Mouse (Mus musculus) A20 (cell line): ENCODE measurements at regions not wholly inside any gene's neighbourhood (a gene's known extent, or its start where the extent isn't known, plus 50 kb on each side); places are given as distances from the start of the nearest gene placed in this dataset.
"Not testable (repeated sequence)": the region's sequence is repeated elsewhere in the genome, so short reads cannot be mapped to it uniquely, and the experiment has no call there.

ENCODE experiments used
- DNase-seq: peaks from one replicate; pipeline ENCODE4 v3.0.0-alpha.2; 2011; ENCODE audit warnings: low read depth, low spot score

- DNase-seq, result no peak
Observed at GRCm38 (mm10) chr6:140816359-140816758, 87.3 kb downstream of the Gm11077 start.

DNA sequence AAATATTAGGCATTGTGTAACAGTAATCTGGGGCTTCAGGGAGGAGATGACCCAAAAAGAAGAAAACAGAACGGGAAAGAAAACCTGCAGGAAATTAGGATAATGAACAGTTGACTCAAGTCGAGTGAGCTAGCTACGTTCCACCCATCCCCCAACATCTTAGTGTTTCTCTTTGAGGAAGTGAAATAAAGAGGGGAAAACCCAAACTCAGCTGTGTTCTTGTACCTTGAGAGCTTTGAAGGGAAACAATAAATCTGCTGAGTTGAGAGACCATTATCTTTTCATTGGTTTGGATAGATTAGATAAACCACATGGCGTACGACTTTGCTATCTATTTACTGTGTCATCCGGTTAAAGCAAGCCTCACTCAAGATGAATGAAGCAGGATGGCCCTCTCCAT, 87.7 kb downstream of the Gm11077 start:
- peak; percentile 26 for DNase-seq

- no peak for DNase-seq
Observed at GRCm38 (mm10) chr6:140819451-140819878, 90.4 kb downstream of the Gm11077 start.

GRCm38 (mm10) chr6:140826522-140826921, 97.4 kb downstream of the Gm11077 start:
- DNase-seq, result no peak

GRCm38 (mm10) chr6:140827651-140828050, 98.6 kb downstream of the Gm11077 start:
- no peak for DNase-seq

DNA sequence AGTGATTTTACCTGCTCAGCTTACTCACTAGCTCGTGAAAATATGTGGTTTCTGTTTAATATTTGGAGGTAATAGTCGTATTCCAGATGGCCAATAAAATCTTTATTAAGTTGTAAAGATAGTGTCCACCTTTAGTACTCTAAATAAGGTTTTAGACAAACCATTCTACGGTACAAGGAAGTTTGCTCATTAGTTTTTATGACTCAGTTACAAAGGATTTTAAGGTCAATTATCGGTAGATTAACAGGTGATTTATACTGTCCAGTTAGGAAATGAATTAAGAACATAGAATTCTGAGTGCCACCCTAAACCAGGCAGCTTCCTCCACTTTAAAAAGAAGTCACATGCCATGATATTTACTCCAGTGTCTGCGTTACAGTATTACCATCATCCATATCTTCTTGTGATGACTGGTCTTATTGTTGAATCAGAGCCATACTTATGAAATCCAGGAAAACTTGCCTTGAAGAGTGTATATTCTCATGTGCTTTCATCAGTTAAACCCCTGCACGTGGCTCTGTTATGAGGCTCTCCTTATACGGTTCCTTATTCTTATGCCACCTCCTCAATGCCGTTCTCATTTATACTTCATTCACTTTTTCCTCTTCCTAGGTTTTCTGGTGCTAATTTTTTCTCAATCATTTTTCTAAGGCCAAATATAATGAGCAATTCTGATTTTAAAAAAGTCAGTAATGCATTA, 114.4 kb downstream of the Gm11077 start:
- DNase-seq, result no peak

- no peak for DNase-seq
Observed at GRCm38 (mm10) chr6:140847165-140847564, 118.1 kb downstream of the Gm11077 start.

DNA sequence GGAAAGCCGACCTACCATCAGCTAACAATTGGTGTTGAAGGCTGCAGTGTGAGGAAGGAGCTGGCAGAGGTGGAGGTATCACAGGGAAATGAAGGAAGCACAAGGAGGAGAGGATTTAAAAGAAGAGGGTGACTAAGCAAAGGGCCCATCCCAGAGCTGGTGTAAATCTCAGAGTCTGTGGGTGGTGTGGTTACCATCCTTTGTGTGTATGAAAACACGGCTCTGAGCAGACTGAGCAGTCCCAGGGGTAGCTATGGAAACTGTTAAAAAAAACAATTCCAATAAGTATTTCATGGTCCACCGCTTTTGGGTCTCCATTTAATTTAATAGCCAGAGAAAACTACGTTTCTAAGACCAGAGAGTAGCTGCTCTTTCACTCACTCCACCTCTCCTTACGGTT, 123.3 kb downstream of the Gm11077 start:
- DNase-seq, result no peak

GRCm38 (mm10) chr6:140853508-140853907, 124.4 kb downstream of the Gm11077 start:
- no peak for DNase-seq

GRCm38 (mm10) chr6:140854691-140855090, 125.6 kb downstream of the Gm11077 start:
- DNase-seq, result no peak

- DNase-seq, result no peak
Observed at GRCm38 (mm10) chr6:140856468-140857117, 127.5 kb downstream of the Gm11077 start.

DNA sequence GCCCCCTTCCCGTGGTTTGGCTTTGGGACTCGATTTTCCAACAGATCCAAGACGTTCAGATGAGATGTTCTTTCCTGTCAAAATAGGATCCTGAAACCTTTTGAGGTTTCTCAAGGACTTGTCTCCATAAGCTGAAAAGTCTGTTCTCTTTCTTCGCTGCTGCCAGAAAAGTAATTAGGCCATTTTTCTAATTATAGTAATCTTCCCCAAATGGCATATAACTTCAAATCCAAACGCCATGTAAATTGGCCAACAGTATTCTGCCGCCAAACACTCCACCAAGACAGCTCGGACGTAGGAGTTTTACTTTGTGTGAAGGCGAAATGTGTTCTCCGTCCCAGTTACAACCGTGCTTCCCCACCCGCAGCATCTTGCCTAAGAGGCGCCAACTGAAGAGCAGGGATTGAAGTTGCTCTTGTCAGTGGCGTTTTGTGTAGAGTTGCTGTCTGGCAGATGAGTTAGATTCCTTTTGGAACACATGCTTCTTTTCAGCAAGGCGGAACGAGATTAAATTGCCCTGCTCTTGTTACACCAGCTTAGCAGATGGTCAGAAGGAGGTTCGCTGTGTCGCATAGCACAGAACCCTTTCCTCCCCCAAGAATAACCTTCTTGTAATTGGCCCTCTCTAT, 128.1 kb downstream of the Gm11077 start:
- no peak for DNase-seq

DNA sequence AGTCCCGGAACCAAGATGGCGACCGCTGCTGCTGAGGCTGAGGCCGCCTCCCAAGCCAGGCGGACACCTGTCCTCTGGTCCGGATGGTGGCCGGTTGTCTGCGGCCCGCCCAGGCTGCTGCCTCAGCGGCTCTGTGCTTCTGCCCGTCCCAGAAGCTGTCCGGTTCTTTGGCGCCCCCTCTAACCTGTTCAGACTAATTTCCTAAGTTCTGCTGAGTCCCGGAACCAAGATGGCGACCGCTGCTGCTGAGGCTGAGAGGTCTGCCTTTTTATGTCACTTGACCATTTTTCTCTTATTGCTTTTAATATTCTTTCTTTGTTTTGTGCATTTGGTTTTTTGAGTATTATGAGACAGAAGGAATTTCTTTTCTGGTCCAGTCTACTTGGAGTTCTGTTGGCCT, 140.4 kb downstream of the Gm11077 start:
- not testable (repeated sequence) for DNase-seq

DNA sequence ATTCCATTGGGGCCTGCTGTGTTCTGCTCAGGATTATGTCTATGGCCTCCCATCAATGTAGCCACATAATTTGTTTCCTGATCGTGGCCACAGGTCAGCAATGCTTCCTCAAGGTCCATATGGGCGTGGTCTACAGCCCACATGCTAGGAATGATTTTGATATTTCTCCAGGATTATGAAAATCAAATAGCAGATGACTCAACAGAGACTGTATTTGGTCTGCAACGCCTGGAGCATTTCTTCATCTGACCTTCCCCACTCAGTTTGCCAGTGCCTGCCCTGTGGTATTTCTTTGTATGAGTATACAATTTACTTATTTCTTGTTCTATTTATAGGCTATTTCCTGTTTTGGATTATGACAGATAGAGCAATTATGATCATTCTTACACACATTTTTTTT, 145.7 kb downstream of the Gm11077 start:
- DNase-seq, result no peak

- DNase-seq, result no peak
Observed at GRCm38 (mm10) chr6:140883651-140884050, 154.6 kb downstream of the Gm11077 start.

GRCm38 (mm10) chr6:140888610-140889009, 159.5 kb downstream of the Gm11077 start:
- no peak for DNase-seq

DNA sequence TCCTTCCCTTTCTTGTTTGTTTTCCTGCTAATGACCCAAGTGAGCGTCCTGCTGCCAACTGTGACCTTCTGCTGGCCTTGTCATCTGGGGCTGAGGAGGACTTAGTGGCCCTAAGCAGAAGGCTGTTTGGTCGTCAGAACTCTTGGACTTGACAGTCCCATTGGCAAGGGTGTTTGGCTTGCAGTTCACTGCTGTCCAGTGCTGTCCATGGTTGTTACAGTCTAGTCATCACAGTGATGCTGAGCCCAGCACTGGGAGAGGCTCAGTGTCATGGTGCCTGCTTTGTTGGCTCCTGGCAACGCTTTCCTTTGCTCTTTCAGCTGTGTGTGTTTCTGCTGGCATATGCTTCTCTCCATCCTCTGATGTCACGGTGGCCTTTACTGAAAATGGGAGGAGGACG, 161.0 kb downstream of the Gm11077 start:
- no peak for DNase-seq

GRCm38 (mm10) chr6:140890591-140890990, 161.5 kb downstream of the Gm11077 start:
- DNase-seq, result no peak

DNA sequence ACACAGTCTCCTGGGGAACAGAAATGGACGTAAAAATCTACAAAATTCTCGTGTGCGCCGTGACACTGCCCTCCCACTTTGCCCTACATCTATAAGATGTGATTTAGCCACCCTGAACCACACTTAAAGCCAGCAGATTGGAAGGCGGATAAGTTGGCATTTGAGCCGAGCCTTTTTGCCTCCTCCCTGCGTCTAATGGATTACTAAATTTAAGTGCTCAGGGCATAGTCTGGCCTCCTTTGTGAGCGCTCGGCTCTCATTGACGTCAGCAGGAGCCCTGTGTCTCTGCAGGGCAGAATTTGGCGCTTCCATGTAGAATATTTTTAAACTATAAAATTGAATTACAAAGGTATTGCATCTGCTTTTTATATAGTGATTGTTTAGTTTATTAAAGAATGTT, 165.4 kb downstream of the Gm11077 start:
- DNase-seq, result no peak

- DNase-seq, result no peak
Observed at GRCm38 (mm10) chr6:140895441-140895840, 166.4 kb downstream of the Gm11077 start.

DNA sequence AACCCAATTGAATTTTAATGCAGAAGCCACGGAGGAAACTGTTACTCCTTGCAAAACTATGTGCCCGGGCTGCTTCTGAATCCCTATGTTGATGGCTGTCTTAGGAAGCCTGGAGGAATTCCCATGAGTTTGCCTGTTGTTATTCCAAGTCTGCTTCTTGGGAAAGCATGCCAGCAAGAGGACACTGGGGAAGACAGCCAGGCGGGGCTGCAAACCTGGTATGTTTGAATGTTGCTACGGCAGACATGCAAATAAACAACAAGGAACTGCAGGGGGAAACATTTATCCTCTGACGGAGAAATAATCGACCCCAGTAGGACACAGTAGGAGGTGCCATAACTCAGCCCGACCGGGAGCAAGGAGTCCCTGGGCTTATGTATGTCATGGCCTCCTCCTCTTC, 168.0 kb downstream of the Gm11077 start:
- DNase-seq, result no peak

DNA sequence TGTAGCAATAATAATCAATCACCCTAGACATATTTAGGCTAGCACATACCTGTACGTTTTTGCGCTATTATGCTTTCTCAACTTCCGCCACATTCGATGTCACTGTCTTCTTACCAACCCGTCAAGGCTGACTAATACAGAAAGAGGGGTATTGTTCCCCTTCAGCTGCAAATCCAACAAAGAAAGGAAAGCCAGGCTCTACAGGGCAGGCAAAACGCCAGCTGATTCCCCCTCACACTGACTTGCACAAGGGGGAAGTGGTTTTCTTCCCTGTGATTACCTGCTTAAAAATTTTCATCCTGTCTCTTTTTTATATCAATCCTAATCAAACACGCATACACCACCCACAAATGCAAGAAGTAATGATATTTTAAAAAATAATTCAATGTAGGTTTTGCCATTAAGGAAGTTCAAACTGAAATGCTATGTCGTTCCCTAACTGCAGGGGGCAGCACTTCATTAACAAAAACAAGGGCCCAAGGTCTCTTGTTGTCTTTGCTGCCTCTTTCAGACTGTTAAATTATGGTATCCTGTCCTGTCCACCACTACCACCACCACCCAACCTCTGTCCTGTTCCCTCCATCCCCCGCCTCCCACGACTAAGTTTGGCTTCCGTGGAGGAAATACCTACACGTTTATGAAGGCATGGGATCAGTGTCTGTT, 195.4 kb downstream of the Gm11077 start:
- DNase-seq, result no peak
